Mouse (Mus musculus) lung, adult 2 months (tissue): Measurements from ENCODE around the gene Stim2.
A peak's percentile ranks its signal among the peaks of the same experiment; 100 is the strongest.

Experiments
- CTCF ChIP-seq: fragments of 200-500 bp; IDR thresholded peaks from 2 replicates; pipeline ENCODE4 v1.5.1; 2011; ENCODE audit warnings: mild to moderate bottlenecking, low read length, control low read depth; ENCODE audit not compliant: insufficient read depth
- POLR2A ChIP-seq: fragments of 200-500 bp; IDR thresholded peaks from 2 replicates; pipeline ENCODE4 v1.6.1; 2011; ENCODE audit warnings: low read depth, mild to moderate bottlenecking, control low read depth, low read length, borderline replicate concordance; ENCODE audit errors: extremely low read depth

DNA sequence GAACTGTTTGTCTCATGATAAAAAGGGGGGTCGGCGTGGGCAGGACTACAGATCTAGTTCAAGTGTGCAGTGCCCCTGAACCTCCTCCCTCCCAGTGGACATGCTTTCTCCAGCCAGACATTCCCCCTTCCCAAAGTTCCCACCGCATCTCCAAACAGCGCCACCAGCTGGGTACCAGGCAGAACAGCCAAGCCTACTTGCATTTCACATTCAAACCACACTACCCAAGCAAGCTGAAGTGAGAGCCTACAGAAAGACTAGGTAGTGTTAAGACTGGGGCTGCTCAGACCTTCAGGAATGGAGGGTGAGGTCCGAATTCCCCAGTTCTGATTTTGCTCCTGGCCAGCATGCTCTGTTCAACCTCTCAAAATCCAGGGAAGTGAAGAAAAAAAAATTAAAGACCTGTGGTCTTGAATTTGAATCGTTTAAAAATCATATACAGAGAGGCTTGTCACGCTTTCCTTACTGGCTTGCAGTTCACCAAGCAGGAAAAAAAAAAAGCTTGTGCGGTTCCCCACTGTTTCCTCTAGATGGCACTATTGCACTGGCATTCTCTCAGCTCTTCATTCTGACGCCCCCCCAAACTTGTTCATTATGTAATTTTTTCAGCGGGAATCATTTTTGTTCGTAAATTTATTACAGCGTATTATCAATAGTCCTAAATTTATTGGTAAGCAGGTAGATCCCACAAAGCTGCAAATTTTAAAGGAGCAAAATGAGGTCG is 156.4 kb downstream of the Stim2 start:
- TF ChIP-seq CTCF: peak; percentile 41; the same call in 1 of the 2 replicates
- TF ChIP-seq POLR2A: no peak
